Mouse (Mus musculus): ENCODE results near the gene Jun. TPM values are rescaled to one million over a fixed set of nuclear protein-coding genes. Genes with fewer than 3 reads are reported as not detected.

Jun gene
- total RNA-seq, 2 experiments from 2014 or later = 56.1 to 67.7 TPM

DNA sequence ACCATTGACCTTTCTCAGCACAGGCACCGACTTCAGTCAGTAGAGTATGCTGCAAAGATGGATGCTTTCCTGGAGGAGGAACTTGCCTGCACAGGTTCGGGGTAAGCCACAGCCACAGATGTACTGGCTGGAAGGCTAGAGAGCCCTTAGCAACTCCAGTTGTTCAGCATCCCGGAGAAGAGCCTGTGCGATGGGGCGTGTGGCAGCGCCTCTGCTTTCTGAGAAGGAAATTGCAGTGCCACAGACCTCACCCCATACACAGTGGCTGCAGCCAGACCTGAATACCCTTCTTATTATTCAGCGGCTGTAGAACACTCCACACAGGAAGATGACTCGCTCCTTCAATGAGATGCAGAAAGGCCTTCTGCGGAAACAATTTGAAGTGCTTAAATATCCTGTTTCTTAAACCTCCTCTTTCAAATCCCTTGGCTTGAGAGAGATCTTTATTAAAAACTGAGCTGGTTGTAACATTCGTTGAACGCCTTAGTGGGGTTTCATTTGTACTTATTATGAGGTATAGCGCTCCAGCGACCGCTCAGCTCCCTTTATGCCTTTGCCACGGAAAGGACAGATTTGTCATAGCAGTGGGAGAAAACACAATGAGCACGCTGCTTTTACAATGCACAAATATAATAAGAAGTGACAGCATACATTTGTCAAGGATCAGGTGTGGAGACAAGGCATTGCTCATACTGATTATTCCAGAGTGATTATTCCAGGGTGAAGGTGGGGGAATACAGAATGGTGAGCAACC, 26.0 kb downstream of the Jun start:
- DNase-seq = no peak

DNA sequence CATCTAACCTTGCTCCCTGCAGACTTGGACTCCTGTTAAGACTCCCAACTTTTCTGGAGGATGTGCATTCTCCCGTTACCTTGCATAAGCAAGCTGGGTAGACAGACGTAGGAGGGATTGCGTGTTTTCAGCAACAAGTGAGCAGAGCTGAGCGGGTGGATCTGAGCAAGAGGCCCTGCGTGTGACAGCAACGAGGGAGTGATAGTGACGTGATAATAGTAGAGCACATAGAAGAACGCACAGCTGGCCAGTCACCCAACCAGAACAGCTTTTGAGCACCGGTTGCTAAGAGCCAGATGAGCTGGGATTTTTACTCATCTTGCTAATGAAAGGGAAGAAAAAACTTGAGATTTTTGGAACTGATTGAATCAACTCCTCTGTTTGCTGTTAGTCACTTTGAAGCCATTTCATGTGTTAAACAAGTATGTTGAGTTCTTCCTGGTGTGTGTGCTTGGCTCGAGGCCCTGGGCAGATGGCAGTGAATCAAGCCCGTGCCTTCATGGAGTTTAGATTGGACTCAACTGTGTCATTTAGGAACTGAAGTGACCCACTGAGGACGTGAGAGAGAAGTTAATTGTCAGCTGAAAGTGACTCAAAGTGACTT, 28.6 kb downstream of the Jun start:
- no peak for DNase-seq

DNA sequence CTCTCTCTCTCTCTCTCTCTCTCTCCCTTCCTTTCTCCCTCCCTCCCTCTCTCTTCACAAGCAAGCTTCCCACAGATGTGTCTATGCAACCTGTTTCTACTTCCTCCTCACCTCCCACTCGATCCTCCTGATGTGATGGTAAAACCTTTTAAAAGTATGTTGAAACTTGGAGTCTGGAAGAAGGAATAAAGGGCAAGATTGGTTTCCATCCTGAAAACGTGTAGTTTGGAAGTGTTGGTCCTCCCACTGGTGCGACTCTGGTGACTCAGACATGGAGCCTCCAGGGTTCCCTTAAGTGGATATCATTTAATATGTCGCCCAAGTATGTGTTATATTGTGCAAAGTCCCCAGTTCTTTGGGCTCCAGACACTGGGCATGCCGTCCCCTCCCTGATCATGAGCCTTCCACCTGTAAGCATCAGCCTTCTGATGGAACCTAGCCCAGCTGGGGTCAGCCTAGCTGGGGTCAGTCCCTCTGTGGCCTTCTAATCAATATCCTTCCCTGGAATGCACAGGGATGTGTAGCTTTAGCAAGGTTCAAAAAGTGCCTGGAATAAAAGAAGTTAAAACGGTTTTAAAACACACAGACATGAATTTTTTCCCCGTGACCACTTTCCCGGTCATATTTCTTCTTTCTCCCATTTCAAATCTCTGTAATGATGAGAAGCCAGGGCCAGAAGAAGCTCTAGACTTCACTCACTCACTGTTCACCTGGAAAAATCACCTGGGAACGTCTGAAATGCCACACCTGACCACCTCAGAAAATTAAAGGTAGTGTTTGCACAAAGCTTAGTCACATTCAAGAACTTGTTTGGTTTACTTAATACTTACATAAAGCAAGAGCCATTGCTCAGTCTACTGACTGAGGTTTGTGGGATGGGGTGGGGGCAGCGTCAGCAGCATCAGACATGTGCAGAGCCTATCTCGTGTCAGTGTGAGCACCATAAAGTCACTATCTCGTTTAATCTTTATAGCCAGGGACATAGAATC, 30.1 kb downstream of the Jun start:
- no peak for DNase-seq

DNA sequence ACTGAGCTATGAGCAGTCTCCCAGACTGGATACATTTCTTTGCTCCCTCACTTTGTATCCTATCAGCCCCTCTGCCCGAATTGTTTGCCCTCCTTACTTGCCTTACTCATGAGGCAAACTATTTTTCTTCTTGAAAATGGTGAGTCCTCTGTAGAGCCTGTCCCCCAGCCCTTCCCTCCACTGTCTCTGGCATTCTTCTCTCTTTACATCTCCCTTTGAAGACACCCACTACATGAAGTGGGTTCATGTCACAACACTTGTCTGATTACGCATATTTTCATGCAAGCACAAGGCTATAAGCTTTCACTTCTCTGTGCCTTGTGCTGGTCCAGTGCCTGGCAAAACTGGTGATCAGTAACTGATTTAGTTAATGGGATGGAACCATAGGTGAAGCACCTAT, 31.8 kb downstream of the Jun start:
- no peak for DNase-seq

DNA sequence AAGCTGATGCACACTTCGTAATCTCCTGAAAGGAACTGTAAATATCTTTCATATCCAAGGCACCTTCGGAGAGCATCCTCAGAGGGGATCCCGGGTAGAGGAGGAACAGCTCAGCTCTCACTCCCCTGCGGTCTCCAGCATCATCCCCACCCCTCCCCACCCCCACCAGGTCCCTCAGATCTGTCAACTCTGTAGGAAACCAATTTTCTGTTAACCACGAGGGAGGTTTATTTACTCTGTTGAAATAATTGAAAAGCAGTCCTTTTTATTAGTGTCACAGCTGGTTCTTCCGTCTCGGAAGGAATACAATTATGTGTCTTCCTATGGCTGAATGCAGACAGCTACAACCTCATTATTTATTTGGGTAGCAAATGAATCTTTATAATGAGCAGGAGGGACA, 33.8 kb downstream of the Jun start:
- DNase-seq = no peak

DNA sequence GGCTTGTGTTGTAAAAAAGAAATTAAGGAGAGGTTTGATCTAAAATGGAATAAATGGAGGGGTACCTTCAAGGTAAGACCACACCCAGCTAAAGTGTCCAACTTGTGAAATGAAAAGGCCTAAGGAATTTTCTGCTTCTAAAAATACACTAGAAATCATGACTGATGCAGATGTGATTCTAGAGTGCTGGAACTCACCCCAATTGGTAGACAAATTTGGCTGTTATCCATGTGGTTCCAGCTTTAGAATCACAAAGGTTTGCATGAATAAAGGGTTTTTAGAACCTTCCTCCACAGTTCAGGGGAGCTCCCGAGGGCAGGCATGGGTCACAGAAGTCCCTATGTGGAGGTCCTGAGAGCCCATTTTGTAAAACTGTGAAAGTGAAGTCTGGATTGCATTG, 39.3 kb downstream of the Jun start:
- no peak for DNase-seq

DNA sequence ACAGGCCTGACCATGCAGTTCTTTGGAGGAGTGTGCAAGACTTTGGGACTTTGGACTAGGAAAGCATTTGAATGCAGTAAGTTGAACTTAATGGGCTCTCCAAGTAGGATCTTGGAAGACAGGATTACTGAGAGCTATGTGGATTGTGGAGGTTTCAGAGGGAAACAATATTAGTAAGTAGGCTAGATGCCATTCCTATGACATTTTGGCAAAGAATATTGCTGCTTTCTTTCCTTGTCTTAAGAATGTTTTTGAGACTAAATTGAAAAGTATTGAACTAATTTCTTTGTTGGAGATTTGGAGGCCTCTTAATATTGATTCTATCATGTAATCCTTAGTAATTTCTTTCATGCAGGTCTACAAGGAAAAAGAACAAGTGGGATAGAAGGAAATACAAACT, 39.8 kb downstream of the Jun start:
- DNase-seq = no peak

DNA sequence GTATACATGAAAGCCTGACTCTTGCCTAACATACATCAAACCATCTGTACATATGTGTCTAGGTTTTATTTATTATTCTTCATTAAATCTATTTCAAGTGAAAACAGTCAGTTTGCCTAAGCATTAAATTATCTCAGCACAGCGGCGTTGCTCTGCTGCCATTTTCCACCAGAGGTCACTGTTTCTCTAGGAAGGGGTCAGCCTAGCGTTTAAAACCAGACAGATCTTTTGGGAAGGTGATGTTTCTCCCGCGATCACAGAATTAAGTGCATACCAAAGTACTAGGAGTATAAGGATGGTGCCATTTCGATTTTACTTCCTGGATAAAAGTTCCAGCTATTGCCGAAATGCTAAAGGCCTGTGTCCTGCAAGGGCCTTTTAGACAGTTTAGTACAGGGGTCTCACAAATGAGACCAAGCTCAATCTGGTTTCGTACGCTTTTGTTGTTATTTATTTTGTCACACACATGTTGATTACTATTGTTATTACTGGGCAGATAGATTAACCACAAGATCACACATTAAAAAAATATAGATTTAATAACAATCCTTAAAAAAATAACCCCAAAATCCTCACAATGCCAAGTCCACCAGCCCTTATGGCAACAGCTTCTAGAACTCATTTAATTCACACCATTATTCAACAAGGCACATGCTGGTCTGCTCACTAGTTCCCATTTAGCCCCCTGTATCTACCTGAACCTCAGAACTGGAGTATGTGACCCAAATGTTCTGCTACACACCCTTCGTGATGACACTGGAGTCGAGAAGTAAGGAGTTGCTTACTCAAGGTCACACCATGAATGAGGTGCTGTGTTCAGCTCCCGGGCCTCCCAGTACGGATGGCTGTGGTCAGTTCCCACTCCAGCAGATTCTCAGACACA, 43.6 kb downstream of the Jun start:
- DNase-seq = peak; percentile 54 to 90

DNA sequence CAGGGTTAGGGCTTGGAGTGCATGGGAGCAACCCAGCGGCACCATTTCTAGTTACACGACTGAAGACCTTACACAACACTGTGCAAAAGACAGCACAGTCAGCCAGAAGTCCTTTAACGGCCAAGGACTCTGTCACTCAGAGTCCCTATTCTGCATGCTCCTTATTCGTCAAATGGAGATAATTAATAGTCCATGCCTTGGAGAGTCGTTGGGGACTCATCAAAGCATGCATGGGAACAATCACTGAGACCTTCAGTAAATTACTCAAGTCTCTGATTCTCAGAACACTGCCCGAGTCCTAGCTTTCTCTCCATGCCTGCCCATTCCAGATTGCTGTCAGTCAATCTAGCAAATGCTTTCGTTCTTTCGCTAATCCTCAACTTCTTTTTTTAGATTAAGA, 44.3 kb downstream of the Jun start:
- DNase-seq = no peak

DNA sequence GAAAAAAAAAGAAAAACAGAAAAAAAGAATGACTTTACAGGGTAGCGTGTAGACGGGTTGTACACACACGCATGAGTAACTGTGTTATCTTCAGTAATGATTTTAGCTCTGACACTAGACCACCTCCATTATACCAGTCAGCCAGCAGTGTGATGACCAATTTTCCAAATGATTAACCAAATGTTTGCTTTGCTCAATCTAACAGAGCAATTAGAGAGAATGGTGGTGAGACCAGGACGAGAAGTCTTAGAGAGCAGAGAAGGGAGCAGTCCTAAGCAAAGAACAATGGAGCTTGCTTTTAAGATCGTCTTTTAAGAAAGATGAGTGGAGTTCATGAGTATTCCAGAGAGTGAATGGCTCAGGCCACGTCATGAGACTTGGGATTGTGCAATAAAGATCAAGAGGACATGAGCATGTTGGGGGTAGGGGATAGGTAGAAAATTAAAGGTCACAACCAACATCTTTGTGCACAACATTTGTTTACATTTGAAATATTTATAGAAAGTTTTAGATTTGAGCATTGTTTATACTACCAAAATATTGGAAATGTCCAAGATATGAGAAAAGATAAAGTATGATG, 46.7 kb downstream of the Jun start:
- DNase-seq = no peak

DNA sequence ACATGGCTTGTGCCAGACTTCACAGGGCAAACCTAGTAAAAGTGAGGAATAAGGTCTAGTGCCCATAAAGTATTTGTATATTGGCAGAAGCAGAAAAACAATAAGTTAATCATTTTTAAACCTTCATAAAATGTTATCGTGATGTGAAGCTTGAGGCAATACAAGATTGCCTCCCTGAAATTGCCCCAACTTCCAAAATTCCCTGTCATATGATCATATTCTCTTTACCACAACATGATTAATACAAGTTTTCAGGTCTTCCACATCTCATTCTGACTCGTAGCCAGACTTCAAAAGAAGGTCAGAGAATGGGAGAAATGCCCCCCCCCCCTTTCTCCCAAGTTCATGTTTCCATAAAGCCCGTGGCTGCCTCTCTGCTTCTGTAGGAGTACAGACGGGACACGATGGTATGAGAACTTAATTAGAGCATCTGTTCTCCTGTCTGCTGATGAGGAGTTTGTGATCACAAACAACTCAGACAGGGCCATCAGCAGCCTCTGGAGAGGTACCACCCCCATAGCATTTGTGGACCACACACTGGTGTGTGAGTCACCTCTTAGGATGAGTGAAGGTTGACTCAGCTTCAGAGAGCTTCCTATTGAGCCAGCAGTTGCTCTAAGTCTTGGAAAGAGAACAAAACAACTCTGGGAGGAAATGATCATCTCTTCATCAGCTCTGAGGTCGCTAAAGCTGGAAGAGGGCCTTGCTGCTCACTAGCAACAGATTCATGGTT, 50.8 kb downstream of the Jun start:
- no peak for DNase-seq

DNA sequence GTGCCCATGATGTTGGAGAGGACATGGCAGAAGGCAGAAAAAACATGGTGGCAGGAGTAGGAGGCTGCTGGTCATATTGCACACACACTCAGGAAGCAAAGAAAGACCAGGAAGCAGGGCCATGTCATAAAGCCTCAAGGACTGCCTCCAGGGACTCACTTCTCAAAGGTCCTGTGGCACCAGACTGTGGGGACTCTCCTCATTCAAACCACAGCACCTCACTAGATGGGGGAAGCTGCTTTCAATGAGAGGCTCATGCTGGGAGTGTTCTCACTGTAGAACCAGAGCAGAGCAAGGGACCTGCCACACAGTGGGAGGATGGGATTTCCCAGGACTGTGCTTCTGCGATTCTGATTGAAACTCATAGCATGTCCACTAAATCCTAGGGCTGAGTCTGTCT, 51.9 kb downstream of the Jun start:
- no peak for DNase-seq

DNA sequence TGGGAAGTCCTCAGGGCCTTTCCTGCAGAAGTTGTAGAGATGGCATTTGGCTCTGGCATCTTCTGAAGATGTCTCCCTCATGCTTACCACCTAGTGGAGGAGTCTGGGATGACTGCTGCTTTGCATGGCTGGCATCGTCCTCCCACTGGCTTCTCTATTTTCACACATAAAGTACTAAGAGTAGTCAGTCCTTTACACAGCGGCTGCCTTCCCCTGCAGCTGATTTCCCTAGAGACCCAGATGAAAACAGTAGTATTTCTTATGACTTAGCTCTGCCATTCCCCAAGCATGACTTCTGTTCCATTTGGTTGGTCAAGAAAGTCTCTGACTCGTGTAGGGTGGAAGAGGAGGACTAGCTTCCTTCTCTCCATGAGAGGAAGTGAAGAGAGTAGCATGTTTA, 52.8 kb downstream of the Jun start:
- DNase-seq = no peak

Other genes starting within 250 kb of the Jun start
- gene Eqtn, start 123.4 kb downstream of the Jun start, total RNA-seq (2021) = not detected
- 1 to 10 TPM; 7.1 to 8.0 TPM for gene Mysm1, start 73.1 kb downstream of the Jun start, total RNA-seq (2021)

Measured in heart, adult 18-20 months (tissue).